Mouse (Mus musculus): ENCODE measurements around the gene Fcho2.

DNA sequence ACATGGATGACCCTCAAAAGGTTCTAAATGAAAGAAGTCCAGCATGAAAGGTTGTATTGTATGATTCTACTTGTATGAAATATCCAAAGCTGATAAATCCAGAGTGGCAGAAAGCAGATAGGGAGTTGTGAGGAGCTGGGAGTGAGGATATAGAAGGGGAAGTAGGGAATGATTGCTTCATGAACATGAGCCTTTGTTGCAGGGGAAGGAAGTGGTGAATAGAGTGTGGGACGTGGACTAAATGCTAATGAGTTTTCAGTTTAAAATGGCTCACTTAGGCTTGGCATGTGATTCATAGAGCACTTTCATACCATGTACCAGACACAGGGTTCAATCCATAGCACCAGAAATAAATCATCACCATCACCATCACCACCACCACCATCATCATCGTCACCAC, 131.8 kb downstream of the Fcho2 start:
- TF ChIP-seq EP300 (IDR thresholded peaks at IDR 0.05; ENCODE audit: low read depth) (no peak), CTCF (IDR thresholded peaks at IDR 0.05; ENCODE audit: low read depth) (no peak)

Data from liver, postnatal 0 days (tissue).